Mouse (Mus musculus): ENCODE results near the gene Tex14. TPM values are rescaled to one million over a fixed set of nuclear protein-coding genes. Genes with fewer than 3 reads are reported as not detected.
"Not testable (repeated sequence)": the region's sequence is repeated elsewhere in the genome, so short reads cannot be mapped to it uniquely, and the experiment has no call there.

Gene Tex14
- polyA plus RNA-seq, 1 experiment: 0.08 TPM

- H3K27ac ChIP-seq (ENCODE audit: insufficient read depth, low read depth, low read length): no peak overlapping the region
- peak; percentile 80 for DNase-seq
- H3K4me3 ChIP-seq (ENCODE audit: insufficient read depth, low read depth, low read length): no peak overlapping the region
- H3K27me3 ChIP-seq (replicated peaks; ENCODE audit: control insufficient read depth, insufficient read depth, low read length): no peaks in the 10 kb centered on the region
- WGBS: 12% methylated on average over 13 of the region's 13 CpGs
- TF ChIP-seq POLR2A (IDR thresholded peaks at IDR 0.05; ENCODE audit: low read depth, low read length) (no peak), CTCF (conservative IDR thresholded peaks at IDR 0.05; ENCODE audit: insufficient read depth, insufficient read length, low read depth, low read length) (no peak)
- H3K36me3 ChIP-seq (ENCODE audit: control insufficient read depth, insufficient read depth, low read length): no peaks in the 10 kb centered on the region
- peaks cover 13% of the 10 kb centered on the region for H3K4me1 ChIP-seq (ENCODE audit: control insufficient read depth, insufficient read depth, low read length)
Measured at GRCm38 (mm10) chr11:87453216-87454034, 48.6 kb downstream of the Tex14 start.

DNA sequence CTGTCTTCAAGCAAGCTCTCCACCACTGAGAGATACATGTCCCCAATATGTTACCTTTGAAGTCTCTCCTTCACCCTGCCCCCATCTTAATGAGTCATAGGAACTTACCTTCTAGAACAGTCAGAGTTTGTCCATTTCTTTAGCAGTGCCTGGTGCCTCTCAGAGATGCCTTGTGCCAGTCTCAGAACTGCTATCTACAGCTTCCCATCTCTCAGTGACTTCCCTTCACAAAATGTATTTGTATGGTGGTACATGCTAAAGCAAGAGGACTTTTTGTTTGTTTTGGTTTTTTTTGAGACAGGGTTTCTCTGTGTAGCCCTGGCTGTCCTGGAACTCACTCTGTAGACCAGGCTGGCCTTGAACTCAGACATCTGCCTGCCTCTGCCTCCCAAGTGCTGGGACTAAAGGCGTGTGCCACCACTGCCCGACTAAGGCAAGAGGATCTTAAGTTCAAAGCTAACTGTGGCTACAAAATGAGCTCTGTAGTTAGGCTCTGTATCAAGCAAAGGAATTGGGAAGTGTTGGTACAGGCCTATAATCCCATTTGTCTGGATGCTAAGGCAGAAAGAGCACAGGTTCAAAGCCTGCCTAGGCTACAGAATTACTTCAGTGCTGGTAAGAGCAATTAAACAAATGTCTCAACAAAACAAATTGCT is 49.3 kb downstream of the Tex14 start:
- Histone ChIP-seq H3K4me3 (ENCODE audit: insufficient read depth, low read depth, low read length) (no peak overlapping the region), H3K27me3 (replicated peaks; ENCODE audit: control insufficient read depth, insufficient read depth, low read length) (no peaks in the 10 kb centered on the region), H3K4me1 (ENCODE audit: control insufficient read depth, insufficient read depth, low read length) (peaks cover 13% of the 10 kb centered on the region), H3K36me3 (ENCODE audit: control insufficient read depth, insufficient read depth, low read length) (no peaks in the 10 kb centered on the region), H3K27ac (ENCODE audit: insufficient read depth, low read depth, low read length) (no peak overlapping the region)
- TF ChIP-seq CTCF (conservative IDR thresholded peaks at IDR 0.05; ENCODE audit: insufficient read depth, insufficient read length, low read depth, low read length) (no peak), POLR2A (IDR thresholded peaks at IDR 0.05; ENCODE audit: low read depth, low read length) (no peak)
- DNase-seq: no peak
- WGBS: 88% methylated on average over 2 of the region's 2 CpGs

DNA sequence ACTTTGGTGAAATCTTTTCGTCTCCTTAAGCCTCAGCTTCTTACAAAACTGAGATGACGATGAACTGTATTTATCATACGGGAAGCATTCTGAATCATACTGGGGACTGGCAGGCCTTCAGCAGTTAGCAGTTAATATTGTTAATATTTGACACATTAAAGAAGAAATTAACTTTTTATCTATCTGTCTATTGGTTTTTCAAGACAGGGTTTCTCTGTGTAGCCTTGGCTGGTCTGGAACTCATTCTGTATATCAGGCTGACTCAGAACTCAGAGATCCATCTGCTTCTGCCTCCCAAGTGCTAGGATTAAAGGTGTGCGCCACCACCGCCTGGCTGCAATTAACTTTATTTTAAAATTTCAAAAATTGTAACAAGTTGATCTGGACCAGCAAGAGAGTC is 50.7 kb downstream of the Tex14 start:
- Histone ChIP-seq H3K4me1 (ENCODE audit: control insufficient read depth, insufficient read depth, low read length) (peaks cover 13% of the 10 kb centered on the region), H3K36me3 (ENCODE audit: control insufficient read depth, insufficient read depth, low read length) (no peaks in the 10 kb centered on the region), H3K27me3 (replicated peaks; ENCODE audit: control insufficient read depth, insufficient read depth, low read length) (no peaks in the 10 kb centered on the region), H3K4me3 (ENCODE audit: insufficient read depth, low read depth, low read length) (no peak overlapping the region), H3K27ac (ENCODE audit: insufficient read depth, low read depth, low read length) (no peak overlapping the region)
- DNase-seq: peak; percentile 42
- 70% methylated on average over 5 of the region's 5 CpGs for WGBS
- TF ChIP-seq POLR2A (IDR thresholded peaks at IDR 0.05; ENCODE audit: low read depth, low read length): no peak
- no peak for TF ChIP-seq CTCF (conservative IDR thresholded peaks at IDR 0.05; ENCODE audit: insufficient read depth, insufficient read length, low read depth, low read length)

DNA sequence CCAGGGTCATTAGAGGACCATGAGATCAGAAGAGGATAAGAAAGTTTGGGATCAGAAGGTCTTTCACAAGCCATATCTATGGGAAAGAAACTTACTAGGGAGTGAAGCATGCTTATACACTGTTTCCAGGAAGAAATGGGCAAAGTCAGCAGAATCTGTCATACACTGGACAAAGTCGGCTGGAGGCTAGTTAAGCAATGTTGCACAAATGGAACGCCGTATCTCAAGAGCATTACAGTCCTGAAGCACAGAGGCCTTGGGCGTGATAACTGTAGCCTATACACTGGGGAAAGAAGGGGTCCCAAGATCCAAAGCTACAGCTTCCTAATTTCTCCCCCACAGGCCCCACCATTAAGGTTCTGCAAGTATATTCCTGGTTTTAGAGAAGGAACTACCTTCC is 51.1 kb downstream of the Tex14 start:
- Histone ChIP-seq H3K36me3 (ENCODE audit: control insufficient read depth, insufficient read depth, low read length) (no peaks in the 10 kb centered on the region), H3K27ac (ENCODE audit: insufficient read depth, low read depth, low read length) (no peak overlapping the region), H3K4me3 (ENCODE audit: insufficient read depth, low read depth, low read length) (no peak overlapping the region), H3K27me3 (replicated peaks; ENCODE audit: control insufficient read depth, insufficient read depth, low read length) (no peaks in the 10 kb centered on the region), H3K4me1 (ENCODE audit: control insufficient read depth, insufficient read depth, low read length) (peaks cover 13% of the 10 kb centered on the region)
- no peak for TF ChIP-seq CTCF (conservative IDR thresholded peaks at IDR 0.05; ENCODE audit: insufficient read depth, insufficient read length, low read depth, low read length)
- no peak for TF ChIP-seq POLR2A (IDR thresholded peaks at IDR 0.05; ENCODE audit: low read depth, low read length)
- peak; percentile 48 for DNase-seq
- 58% methylated on average over 4 of the region's 4 CpGs for WGBS

GRCm38 (mm10) chr11:87460566-87460965 is 55.7 kb downstream of the Tex14 start:
- TF ChIP-seq POLR2A (IDR thresholded peaks at IDR 0.05; ENCODE audit: low read depth, low read length): no peak
- TF ChIP-seq CTCF (conservative IDR thresholded peaks at IDR 0.05; ENCODE audit: insufficient read depth, insufficient read length, low read depth, low read length): no peak
- Histone ChIP-seq H3K27ac (ENCODE audit: insufficient read depth, low read depth, low read length) (no peak overlapping the region), H3K4me3 (ENCODE audit: insufficient read depth, low read depth, low read length) (no peak overlapping the region), H3K4me1 (ENCODE audit: control insufficient read depth, insufficient read depth, low read length) (peaks cover 11% of the 10 kb centered on the region), H3K36me3 (ENCODE audit: control insufficient read depth, insufficient read depth, low read length) (no peaks in the 10 kb centered on the region), H3K27me3 (replicated peaks; ENCODE audit: control insufficient read depth, insufficient read depth, low read length) (no peaks in the 10 kb centered on the region)
- WGBS: 95% methylated on average over 6 of the region's 6 CpGs
- DNase-seq: no peak

DNA sequence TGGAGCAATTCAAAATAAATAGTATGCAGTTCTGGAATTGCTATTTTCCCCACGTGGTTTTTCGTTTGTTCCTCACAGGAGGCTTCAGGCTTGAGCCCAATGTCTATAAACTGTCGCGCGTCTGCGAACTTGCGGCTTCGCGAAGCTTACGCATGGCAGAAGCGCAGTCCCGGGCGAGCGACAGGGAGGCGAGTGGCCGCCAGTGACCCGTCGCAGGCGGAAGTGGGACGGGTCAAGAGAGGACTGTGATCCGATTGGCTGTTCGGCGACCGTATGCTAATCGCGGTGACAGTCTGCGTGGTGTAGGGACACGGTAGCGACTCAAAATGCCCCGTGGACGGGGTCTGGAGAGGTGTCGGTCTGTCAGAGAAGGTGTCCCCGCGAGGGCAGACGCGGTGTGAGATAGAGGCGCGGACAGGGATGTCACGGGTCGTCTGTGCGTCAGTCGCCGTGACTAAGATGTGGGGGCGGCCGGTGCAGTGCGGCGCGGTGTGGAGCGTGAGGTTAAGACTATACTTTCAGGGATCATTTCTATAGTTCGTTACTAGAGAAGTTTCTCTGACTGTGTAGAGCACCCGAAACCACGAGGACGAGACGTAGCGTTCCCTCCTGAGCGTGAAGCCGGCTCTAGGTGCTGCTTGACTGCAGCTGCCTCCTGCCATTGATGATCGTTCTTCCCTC is 57.1 kb downstream of the Tex14 start:
- Histone ChIP-seq H3K27ac (ENCODE audit: insufficient read depth, low read depth, low read length) (peak overlapping the region; percentile 48; the same call in 1 of the 2 replicates), H3K4me3 (ENCODE audit: insufficient read depth, low read depth, low read length) (peak overlapping the region; percentile 18; the same call in 1 of the 2 replicates)
- H3K4me1 ChIP-seq (ENCODE audit: control insufficient read depth, insufficient read depth, low read length); H3K36me3 ChIP-seq (ENCODE audit: control insufficient read depth, insufficient read depth, low read length); H3K27me3 ChIP-seq (replicated peaks; ENCODE audit: control insufficient read depth, insufficient read depth, low read length): not testable (repeated sequence)
- WGBS: under 1% methylated on average over 27 of the region's 58 CpGs
- DNase-seq: peak; percentile 92
